Mouse (Mus musculus) hindbrain, embryonic 11.5 days (tissue): ENCODE measurements around the gene Apol7c. TPM values are rescaled to one million over a fixed set of nuclear protein-coding genes. Genes with fewer than 3 reads are reported as not detected.
"Not testable (repeated sequence)": the region's sequence is repeated elsewhere in the genome, so short reads cannot be mapped to it uniquely, and the experiment has no call there.

Source experiments
- ATAC-seq: fragments of 200-750 bp; cut with Nextera tagmentation; 2 replicates; pipeline ENCODE4 v1.8.0; 2017; ENCODE audit warnings: mild to moderate bottlenecking, moderate TSS enrichment, moderate library complexity; ENCODE audit not compliant: low FRiP score
- DNase-seq: peaks from one replicate; pipeline ENCODE4 v3.0.0-alpha.2; 2015; ENCODE audit warnings: low spot score
- H3K27ac ChIP-seq: fragments of 300-500 bp; sonication (generic); 2 replicates; pipeline ENCODE4 v1.5.1; 2014; ENCODE audit warnings: mild to moderate bottlenecking, low read depth, low read length
- H3K27me3 ChIP-seq: fragments of 300-500 bp; sonication (generic); 2 replicates; pipeline ENCODE4 v1.6.1; 2014; ENCODE audit warnings: mild to moderate bottlenecking, low read length, moderate library complexity, mixed read lengths; ENCODE audit not compliant: control insufficient read depth, insufficient read depth
- H3K36me3 ChIP-seq: fragments of 300-500 bp; sonication (generic); 2 replicates; pipeline ENCODE4 v1.6.1; 2014; ENCODE audit warnings: mild to moderate bottlenecking, low read length, moderate library complexity, mixed read lengths; ENCODE audit not compliant: control insufficient read depth, insufficient read depth
- H3K4me1 ChIP-seq: fragments of 300-500 bp; sonication (generic); replicated peaks from 2 replicates; pipeline ENCODE4 v1.6.1; 2014; ENCODE audit warnings: low read length, mixed read lengths; ENCODE audit not compliant: control insufficient read depth, insufficient read depth
- H3K4me2 ChIP-seq: fragments of 300-500 bp; sonication (generic); replicated peaks from 2 replicates; pipeline ENCODE4 v1.6.1; 2014; ENCODE audit warnings: mild to moderate bottlenecking, low read depth, low read length
- H3K4me3 ChIP-seq: fragments of 300-500 bp; sonication (generic); 2 replicates; pipeline ENCODE4 v1.5.1; 2014; ENCODE audit warnings: low read depth, low read length
- H3K9ac ChIP-seq: fragments of 300-500 bp; sonication (generic); 2 replicates; pipeline ENCODE4 v1.6.1; 2014; ENCODE audit warnings: low read depth, low read length
- H3K9me3 ChIP-seq: fragments of 300-500 bp; sonication (generic); 2 replicates; pipeline ENCODE4 v1.6.1; 2016; ENCODE audit warnings: low read length; ENCODE audit not compliant: control insufficient read depth
- WGBS: fragments of 180-500 bp; shearing (Covaris S2); extraction: QIAGEN DNeasy Blood & Tissue Kit; methylation state at CpG from one replicate; pipeline ENCODE4 v1.1.7; 2014; 5-methylcytosine and 5-hydroxymethylcytosine counted together
- polyA plus RNA-seq: library from polyadenylated mRNA; unstranded; fragments of >200 nt; fragmentation: Nextera tagmentation; extraction: Ambion mirVana; gene quantifications from 2 replicates; pipeline ENCODE4 v1.2.1, GENCODE M21; 2014

Apol7c gene
- polyA plus RNA-seq, 1 experiment from 2014 or later: not detected

GRCm38 (mm10) chr15:77507966-77508365 lies 25.1 kb downstream of the Apol7c start, which contains the start of gene Apol11a:
Gene Apol11a (plus strand): TSS chr15:77508271.
- not testable (repeated sequence) for H3K4me2 ChIP-seq, ATAC-seq, H3K9me3 ChIP-seq, H3K27me3 ChIP-seq, H3K4me1 ChIP-seq, H3K9ac ChIP-seq, H3K27ac ChIP-seq, H3K36me3 ChIP-seq, H3K4me3 ChIP-seq, DNase-seq

GRCm38 (mm10) chr15:77494694-77495093 lies 38.4 kb downstream of the Apol7c start:
- H3K4me3 ChIP-seq, H3K9me3 ChIP-seq, H3K4me2 ChIP-seq, H3K27ac ChIP-seq, H3K4me1 ChIP-seq, ATAC-seq, H3K36me3 ChIP-seq, DNase-seq, H3K27me3 ChIP-seq, H3K9ac ChIP-seq: not testable (repeated sequence)
- WGBS: 92% methylated on average over 1 of the region's 1 CpGs

GRCm38 (mm10) chr15:77493181-77493580 lies 39.9 kb downstream of the Apol7c start:
- H3K4me3 ChIP-seq, H3K27ac ChIP-seq, H3K27me3 ChIP-seq, H3K9ac ChIP-seq, H3K9me3 ChIP-seq, ATAC-seq, H3K36me3 ChIP-seq, H3K4me1 ChIP-seq, DNase-seq, H3K4me2 ChIP-seq: not testable (repeated sequence)
- no CpG with 5 or more reads among the region's 1 CpGs for WGBS

- Histone ChIP-seq H3K27me3 (no peaks in the 10 kb centered on the region), H3K27ac (no peak overlapping the region), H3K9me3 (no peaks in the 10 kb centered on the region), H3K4me2 (no peak overlapping the region), H3K4me3 (no peak overlapping the region), H3K36me3 (no peaks in the 10 kb centered on the region), H3K4me1 (no peaks in the 10 kb centered on the region), H3K9ac (no peak overlapping the region)
- DNase-seq (no peak), ATAC-seq (no peak)
- 78% methylated on average over 4 of the region's 4 CpGs for WGBS
Observed at GRCm38 (mm10) chr15:77482140-77482794, 50.8 kb downstream of the Apol7c start.

- H3K27me3 ChIP-seq, H3K9me3 ChIP-seq, H3K4me2 ChIP-seq, H3K4me1 ChIP-seq, DNase-seq, H3K9ac ChIP-seq, H3K27ac ChIP-seq, ATAC-seq, H3K36me3 ChIP-seq, H3K4me3 ChIP-seq: not testable (repeated sequence)
- 76% methylated on average over 2 of the region's 2 CpGs for WGBS
Observed at GRCm38 (mm10) chr15:77476693-77477092, 56.4 kb downstream of the Apol7c start, which contains the start of gene Apol10a. Gene Apol10a (plus strand): TSS chr15:77477047.

Other genes with a start within 250 kb of the Apol7c start
- gene Rbfox2, start 226.3 kb downstream of the Apol7c start, polyA plus RNA-seq: 115 and 142 TPM in 2 replicates
- not detected in 2 replicates for gene Apol7a, start 134.2 kb downstream of the Apol7c start, polyA plus RNA-seq
- 0.03 and 0.06 TPM in 2 replicates for gene Apol9a, start 122.2 kb downstream of the Apol7c start, polyA plus RNA-seq
- not detected in 2 replicates for gene Apol7b, start 85.8 kb downstream of the Apol7c start, polyA plus RNA-seq
- gene Apol10a, start 56.3 kb downstream of the Apol7c start, polyA plus RNA-seq: not detected in 2 replicates
- not detected in 2 replicates for gene Apol11a, start 25.0 kb downstream of the Apol7c start, polyA plus RNA-seq
- gene 1700025B11Rik, start 28.6 kb upstream of the Apol7c start, polyA plus RNA-seq: not detected in 2 replicates
- gene Apol10b, start 62.8 kb upstream of the Apol7c start, polyA plus RNA-seq: 0.10 TPM in 1 of 2 replicates, not detected in the other
- gene Gm36245, start 65.9 kb upstream of the Apol7c start, polyA plus RNA-seq: not detected in 2 replicates
- not detected in 2 replicates for gene Apol11b, start 110.0 kb upstream of the Apol7c start, polyA plus RNA-seq
- not detected in 2 replicates for gene Apol7e, start 165.5 kb upstream of the Apol7c start, polyA plus RNA-seq
- not detected in 2 replicates for gene Apol9b, start 195.7 kb upstream of the Apol7c start, polyA plus RNA-seq
- gene Apol8, start 223.7 kb upstream of the Apol7c start, polyA plus RNA-seq: 0.06 and 0.20 TPM in 2 replicates